Mouse (Mus musculus) c-Kit-negative CD71-positive TER-119-positive erythroid progenitor cells, embryonic 14.5 days (primary cell): ENCODE data around the gene Rsc1a1.

Source experiments
- DNase-seq: peaks from one replicate; pipeline ENCODE4 v3.0.0-alpha.2; 2013; ENCODE audit warnings: low read depth, low spot score

Gene Rsc1a1

DNA sequence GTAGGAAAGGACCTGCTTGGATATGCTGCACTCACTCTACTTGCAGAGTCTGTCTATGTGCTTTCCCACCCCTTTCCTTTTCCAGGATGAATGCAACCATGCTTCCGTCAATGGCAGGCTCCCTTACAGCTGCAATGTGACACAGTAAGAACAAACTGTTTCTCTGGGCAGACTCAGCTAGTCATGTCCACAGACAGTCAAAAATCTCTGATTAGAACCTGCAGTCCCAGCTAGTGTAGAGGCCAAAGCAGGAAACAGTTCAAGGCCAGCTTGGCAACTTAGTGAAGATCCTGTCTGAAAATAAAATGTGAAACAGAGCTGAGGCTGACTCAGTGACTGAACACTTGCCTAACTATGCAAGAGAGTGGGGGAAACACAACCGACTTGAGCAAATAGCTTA lies 19.2 kb upstream of the Rsc1a1 start:
- DNase-seq, result no peak

DNA sequence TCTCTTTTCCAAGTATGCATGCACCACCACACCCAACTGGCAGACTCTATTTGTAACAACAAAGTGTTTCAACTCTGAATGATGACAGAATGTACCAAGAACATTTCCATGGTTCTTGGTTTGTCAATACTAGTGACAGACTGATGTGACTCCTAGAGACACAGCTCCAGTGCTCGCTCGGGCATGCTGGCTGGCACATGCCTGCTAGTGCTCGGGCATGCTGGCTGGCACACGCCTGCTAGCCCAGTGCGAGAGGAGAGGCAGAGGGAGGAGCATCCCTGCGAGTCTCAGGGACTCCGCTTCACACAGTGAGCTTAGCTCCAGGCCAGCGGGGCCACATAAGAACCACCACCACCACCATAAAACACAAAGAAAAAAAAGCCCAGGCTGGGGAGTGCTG lies 9.3 kb upstream of the Rsc1a1 start:
- no peak for DNase-seq

DNA sequence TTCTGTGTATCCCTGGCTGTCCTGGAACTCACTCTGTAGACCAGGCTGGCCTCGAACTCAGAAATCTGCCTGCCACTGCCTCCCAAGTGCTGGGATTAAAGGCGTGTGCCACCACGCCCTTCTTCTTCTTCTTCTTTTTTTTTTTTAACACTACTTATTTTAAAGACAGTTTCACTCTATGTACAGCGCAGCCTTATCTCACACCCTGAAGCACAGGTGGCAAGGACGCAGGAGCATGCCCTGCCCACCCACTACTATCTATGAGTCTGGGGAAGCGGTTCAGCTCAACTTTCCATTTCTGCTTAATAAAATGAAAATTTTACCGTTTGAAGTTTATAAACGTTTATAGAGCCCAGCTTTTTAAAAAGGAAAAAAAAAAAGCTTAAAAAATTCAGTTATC lies 3.1 kb upstream of the Rsc1a1 start:
- no peak for DNase-seq

DNA sequence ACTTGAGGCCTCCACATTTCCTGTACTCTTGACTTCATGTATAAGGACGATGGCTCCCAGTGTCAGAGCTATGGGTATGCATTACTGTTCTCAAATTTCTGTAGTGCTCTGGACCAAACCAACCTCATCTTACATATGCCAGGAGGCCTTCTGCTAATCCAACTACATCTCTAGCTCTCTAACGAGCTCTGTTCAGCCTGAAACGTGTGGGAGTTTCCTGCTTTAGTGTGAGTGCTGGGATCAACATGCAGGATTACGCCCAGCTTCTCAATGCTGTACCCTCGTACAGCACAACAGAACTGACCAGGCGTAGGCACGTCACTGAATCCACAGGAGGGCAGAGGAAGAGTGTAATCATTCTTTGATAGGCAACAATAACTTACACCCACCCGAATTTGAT lies 1.1 kb upstream of the Rsc1a1 start:
- no peak for DNase-seq

DNA sequence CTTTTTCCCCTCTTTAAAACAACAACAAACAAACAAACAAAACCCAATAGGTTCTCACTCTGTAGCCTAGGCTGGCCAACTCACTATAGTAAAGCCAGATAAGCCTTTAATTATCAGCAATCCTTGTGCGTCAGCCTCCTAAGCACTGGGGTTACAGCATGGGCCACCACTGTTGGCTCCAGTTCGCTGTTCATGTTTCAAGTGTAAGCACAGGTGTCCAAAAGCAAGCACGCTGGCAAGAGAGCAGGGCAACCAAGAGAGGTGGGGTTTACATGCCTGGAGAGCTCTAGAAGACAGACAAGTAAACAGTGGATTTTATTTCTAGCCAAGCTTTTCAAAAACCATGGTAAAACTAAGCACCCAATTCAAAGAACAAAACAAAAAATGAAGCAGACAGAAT lies 694 bp upstream of the Rsc1a1 start:
- no peak for DNase-seq

DNA sequence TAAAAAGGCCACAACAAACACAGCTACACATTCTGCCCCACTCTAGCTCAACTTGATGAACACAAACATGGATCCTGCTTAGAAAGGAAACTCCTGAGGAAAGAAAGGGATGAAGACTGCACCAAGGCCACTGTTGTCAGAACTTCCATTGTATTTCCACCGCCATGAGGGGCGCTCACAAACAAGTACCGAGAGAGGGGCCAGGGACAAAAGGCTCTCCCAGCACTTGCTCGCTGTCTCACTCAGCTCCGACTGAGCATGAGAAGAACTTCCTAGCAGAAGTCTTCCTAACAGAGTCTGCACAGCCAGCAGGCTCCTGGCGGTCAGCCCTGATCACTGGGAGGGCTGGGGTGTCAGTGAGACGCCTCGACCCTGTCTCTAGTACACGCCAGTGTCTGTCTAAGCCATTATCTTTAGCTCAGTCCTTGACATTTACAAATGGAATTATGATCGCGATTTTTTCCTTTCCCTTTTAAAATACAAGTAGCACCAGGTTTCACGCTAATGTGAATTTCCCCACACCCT lies 2.6 kb downstream of the Rsc1a1 start:
- no peak for DNase-seq

DNA sequence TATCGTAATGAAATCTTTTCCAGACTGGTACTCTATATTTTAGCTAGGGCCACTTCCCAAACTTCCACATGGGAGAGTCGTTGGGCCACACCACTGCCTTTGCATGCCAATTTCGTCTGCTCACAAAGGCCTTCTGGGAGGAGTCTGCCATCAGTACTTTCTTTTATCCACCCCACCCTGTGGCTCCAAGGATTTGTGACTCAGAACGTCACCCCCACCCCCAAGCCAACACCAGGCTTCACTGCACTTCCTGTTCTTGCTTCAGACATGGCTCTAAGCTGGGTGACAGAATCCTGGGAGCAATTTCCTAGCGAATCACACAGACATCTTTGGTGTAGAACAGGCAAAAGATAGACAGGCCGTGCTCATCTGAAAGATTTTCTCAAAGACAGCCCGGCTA lies 3.6 kb downstream of the Rsc1a1 start:
- no peak for DNase-seq

DNA sequence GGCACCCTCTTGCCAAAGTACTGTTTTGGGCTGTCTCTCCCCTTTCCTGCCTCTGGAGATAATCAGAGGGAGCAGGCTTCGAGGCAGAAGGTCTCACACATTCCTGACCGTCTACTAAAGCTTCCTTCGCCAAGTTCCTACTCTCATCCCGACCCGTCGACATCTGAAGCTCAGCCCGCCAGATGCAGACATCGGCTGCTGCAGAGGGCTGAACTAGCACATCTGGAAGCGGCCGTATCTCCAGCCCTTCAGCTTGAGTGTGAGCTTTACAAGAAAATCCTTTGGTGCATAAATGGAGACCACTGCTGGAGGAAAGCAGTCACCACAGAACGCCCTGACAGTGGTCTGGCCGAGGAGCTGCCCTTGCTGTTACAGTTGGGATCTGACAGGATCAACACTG lies 4.5 kb downstream of the Rsc1a1 start:
- DNase-seq, result no peak

DNA sequence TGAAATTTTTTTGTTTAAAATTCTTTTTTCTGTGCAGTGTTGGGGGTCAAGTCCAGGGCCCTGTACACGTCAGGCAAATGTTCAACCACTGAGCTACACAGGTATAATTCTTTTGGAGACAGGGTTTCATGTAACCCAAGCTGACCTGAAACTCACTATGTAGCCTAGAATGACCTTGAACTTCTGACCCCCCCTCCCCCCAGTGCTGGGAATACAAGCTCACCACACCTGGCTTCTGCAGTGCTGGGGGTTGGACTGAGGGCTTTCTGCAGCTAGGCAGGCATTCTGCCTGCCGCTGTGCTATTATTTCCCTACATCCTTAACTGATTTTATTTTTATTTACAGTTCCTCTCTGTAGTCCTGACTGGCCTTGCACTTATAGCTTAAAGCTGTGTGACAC lies 6.4 kb downstream of the Rsc1a1 start:
- DNase-seq, result no peak

DNA sequence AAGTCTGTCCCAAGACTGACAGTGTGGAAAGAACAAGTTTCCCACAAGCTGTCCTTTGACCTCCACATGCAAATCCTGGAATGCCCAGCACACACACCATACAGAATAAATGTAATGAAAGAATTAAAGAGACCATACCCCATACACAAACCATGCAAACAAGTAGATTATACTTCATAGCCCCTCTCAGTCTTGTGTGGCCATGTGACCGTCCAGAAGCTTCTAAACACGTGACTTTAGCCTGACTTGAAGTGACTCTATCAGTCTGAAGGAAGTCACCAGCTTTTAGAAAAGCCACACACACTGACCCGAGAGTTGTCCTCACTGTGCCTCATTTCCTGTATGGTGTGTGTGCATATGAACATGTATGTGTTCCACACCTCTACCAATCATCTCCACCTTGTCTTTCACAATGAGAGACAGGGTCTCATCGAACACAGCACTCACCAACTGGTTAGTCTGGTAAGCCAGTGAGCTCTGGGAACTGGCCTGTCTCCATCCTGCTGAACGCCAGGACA lies 8.9 kb downstream of the Rsc1a1 start:
- DNase-seq, result no peak

DNA sequence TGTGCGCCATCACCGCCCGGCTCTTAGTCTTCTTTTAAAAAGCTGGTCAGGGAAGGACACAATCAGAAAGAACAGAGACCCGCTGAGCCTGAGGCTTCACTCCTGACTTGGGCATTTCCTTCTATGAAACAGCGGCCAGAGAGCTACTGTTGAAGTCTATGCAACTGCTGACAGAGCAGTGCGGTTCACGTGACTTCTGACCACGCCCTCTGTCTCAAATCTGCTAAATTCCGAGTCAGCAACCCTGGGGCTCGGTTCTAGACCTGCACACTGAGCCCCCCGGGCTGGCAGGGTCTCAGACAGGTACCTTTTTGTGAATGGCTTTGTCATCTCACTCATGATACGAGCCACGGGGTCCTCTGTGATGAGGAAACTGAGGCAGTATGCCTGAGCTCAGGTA lies 13.1 kb downstream of the Rsc1a1 start:
- no peak for DNase-seq

DNA sequence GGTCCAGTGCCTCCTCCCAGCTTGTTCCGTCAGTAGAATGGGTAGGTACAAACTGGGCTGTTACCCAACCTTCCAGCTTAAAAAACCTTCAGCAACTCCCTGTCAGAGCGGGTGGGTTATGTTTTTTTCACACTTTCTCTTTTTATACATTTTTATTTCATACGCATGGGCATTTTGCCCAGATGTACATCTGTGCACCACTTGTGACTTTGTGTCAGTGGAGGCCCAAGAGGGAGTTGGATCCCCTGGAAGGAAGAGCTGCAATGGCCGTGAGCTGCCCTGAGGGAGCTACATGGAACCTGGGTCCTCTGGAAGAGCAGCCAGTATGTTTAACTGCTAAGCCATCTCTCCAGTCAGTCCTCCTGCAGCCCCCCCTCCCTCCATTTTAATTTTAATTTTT lies 14.0 kb downstream of the Rsc1a1 start:
- no peak for DNase-seq

DNA sequence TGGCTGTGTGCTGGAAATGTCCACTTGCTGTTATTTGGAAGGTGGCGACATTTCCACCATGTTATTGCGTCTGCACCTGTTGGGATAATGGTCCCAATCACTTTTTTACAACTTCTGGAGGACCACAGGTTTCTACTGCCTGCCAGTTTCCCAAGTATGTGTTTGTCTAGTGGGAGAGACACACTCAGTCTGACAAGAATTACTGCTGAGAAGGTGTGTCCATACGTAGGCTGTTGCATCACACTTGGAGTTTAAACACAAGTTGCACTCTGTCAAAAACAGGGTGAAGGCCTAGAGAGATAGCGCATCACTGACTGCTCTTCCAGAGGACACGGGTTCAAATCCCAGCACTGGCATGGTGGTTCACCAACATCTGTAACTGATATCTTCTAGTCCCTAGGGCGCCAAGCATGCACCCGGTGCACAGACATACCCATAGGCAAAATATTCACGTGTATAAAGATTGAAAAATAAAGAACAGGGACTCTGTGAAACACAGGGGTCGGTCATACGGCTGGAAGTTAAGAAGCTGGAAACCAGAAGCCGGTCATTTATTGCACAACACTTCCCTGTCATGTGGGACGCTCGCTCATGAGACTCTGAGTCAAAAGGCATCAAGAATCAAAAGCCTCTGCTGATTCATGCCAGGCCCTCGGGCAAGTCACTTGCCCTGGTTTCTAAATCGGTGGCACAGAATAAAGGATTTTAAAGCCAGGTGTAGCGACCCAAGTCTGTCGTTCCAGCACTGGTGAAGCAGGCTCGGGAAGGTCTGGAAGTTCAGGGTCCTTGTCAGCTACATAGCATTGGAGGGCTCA lies 15.3 kb downstream of the Rsc1a1 start:
- DNase-seq, result no peak

DNA sequence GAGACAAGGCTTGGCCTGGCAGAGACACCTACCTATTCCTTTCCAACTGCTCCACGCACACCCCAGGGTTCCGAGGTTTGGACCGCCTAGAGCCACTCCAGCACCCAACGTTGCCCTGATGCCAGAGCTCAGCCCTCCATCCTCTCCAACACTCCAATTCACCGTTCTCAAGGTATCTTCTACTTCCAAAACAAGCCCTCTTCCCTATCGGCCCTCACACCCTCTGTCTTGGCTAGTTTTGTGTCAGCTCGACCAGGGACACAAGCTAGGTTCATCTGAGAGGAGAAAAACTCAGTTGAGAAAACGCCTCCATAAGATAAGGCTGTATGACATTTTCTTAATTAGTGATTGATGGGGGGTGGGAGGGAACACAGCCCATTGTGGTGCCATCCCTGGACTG lies 20.6 kb downstream of the Rsc1a1 start, which contains the start of gene Plekhm2:
TSS of gene Plekhm2 (minus strand) at position 101 of the 400 bp plus-strand sequence.
- DNase-seq, result no peak

DNA sequence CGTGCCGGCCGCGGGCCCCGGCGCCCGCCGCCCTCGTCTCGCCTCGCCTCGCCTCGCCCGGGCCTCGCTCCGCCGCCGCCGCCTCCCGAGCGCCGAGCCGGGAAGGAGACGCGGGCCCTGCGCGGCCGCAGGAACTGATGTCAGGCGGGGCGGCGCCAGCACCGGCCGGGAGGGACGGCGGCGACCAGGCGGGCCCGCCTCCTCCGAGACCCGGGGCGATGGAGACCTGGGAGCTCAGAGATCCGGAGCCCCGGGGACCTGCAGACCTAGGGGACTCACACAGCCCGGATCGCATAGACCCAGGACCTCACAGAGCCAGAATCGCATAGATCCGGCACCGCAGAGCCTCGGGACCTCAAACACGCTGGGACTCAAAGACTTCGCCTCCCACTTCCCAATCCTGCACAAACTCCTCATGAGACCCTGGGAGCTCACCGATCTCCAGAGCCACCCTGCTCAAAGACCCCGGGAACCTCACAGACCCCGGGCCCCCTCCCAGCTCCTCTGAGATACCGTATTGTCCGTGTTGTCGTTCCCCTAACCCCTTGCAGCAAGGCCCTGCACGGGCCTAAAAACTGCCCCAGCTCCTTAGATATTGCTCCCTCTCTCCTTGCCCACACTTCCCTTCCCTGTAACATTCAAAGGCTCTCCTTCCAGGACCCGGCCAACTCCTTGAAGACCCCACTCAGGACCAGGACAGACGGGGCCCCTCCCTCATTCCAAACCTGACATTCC lies 21.2 kb downstream of the Rsc1a1 start:
- peak; percentile 52 for DNase-seq

DNA sequence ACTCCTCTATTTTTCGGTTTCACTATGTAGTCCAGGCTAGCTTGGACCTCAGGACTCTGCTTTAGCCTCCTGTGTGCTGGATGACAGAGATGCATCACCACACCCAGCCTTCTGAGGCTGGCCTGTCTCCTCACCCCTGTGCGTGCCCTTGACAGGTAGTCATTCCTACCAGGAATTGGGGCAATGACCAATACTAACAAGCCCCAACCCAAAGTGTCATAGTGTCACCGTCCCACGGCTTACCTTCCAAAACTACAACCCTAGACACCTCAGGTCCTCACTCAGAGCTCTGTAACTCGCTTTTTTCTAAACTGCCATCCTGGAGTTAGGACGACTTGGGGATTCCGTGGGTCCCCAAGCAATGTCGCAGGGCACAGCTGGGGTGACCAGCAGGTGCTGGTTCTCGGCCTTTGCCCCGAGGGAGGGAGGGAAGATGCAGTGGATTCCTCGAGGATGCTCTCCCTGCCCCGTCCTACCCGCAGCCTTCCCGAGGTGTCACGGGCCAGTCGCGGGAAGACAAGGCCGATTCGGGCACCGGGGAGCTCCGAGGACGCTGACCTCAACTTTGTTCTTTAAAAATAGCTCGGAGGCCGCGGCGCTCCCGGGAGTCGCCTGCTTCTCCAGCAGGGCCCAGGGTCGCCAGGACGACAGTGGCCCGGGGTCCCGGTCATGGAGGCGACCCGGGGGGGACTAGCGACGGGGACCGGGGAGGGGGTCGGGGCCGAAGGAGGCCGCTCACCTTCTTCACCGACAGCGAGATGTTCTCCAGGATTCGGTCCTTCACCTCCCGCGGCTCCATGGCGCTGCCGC lies 22.1 kb downstream of the Rsc1a1 start:
- DNase-seq, result peak; percentile 12

DNA sequence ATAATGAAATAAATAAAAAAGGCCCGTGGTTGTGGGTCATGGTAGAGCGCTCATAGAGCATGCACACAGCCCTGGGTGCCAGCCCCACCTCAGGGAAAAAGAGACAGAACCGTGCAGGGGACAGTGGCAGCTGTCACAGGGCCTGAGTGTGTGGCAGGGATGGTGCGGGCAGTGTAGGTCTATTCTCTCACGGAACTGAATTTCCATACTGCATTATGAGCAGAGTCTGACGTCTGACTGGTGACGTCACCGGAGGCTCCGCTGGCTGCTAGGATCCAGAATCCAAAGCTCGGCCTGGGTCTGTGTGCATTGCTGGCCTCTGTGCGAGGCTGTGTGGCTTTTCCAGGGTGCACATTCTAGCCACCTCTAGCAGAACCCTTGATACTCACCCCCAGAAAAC lies 24.5 kb downstream of the Rsc1a1 start:
- DNase-seq, result no peak

DNA sequence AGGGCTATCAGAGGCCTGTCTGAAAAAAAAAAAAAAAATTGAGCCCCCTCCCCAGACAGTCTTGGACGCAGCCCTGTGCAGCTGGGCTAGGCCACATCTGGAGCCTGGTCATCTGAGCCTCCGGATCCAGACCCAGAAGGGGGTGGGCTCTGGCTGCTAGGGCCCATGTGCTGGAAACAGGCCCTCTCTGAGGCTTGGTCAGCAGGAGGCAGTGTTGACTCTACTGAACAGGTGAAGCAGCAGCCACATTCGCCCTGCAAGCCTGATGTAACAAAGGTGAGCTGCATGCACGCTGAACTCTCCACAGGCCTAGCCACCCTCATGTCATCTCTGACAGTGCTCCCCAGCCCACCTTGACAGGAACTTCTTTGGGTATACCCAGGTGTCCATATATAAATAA lies 25.7 kb downstream of the Rsc1a1 start:
- DNase-seq, result no peak

DNA sequence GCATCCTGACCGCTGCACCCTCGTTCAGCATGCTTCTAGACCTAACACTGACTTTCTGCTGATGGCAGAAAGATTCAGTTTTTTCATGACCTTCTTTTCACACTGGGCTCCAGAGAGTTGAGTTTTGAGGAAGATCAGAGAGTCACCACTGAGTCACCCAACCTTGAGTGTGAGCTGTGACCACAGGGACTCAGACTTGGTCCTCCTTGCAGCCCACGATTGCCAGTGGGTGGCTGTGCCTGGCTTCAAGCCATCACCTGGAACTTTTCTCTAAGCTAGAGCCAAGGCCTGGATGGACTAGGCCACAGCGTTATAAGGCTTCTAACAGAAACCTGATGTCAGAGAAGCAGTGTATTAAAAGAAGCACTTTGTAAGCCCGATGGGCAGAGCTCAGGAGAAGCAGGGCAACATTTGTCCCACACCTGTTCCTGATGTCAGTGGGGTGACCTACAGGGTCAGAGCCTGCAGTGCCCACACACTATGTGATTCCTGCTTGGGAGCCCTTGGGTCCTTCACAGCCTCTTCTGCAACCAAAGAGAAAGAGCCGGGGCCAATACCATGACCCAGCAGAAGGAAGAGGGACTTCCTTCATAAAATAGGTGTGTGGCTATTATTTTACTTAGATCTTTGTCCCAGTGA lies 26.4 kb downstream of the Rsc1a1 start:
- DNase-seq, result no peak

DNA sequence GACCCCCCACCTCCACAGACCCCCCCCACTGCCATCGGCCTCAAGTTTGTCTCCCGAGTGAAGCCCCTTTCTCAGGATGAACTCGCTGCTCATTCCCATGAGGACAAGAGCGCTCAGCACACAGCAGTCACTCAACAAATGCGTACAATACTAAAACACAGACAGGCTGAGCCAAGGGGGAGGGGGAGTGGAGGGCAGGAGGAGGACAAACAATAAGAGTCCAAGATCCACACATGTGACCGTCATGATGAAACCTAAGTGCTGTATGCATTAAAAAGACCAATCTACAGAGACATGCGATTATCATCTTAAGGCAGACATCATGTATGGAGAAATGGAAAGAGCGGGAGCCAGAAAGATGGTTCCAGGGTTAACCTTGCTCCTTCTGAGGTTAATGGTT lies 28.5 kb downstream of the Rsc1a1 start:
- no peak for DNase-seq

DNA sequence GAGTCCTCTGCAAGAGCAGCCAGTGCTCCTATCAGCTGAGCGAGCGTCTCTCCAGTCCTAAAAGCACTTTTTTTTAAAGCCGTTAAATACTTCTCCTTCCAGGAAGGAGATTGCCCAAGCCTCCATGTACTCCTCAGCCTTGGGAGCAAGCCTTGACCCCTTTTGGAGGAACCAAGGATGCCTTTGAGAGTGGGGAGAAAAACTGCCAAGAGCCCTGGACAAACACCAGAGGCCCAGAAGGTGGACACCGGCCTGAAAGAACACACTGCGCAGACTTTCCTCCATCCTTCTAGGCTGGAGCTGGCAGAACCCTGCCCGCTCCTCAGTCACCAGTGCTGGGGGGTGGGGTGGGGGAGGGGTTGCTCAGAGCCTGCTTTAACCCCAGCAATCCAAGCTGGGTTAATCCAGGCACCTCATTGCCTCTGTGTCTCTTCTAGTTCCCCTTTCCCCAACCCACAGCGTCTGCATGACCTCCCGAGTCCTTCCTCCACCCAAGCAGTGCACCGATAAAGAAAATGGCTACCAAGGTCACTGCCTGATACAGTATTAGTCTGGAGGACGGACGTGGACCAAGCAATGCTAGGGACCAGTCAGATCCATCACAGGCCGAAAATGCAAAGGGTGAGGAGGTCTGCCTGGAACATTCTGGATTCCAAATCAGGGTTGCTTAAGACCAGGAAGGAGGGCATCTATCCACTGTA lies 29.3 kb downstream of the Rsc1a1 start:
- no peak for DNase-seq
